Mouse (Mus musculus) limb, embryonic 11.5 days (tissue): ENCODE measurements around the gene Sfr1. TPM values are rescaled to one million over a fixed set of nuclear protein-coding genes. Genes with fewer than 3 reads are reported as not detected.

Experiments used
- ATAC-seq: fragments of 200-750 bp; cut with Nextera tagmentation; 2 replicates; pipeline ENCODE4 v1.8.0; 2017; ENCODE audit warnings: low read depth; ENCODE audit not compliant: insufficient number of reproducible peaks, low FRiP score, low TSS enrichment
- DNase-seq: peaks from one replicate; pipeline ENCODE4 v3.0.0-alpha.2; 2015; ENCODE audit warnings: low spot score
- H3K27ac ChIP-seq: fragments of 300-500 bp; sonication (generic); replicated peaks from 2 replicates; pipeline ENCODE4 v1.5.1; 2014; ENCODE audit warnings: low read depth, mild to moderate bottlenecking, low read length
- H3K27me3 ChIP-seq: fragments of 300-500 bp; sonication (generic); 2 replicates; pipeline ENCODE4 v1.6.1; 2014; ENCODE audit warnings: mild to moderate bottlenecking, low read length, mixed read lengths; ENCODE audit not compliant: control insufficient read depth, insufficient read depth
- H3K36me3 ChIP-seq: fragments of 300-500 bp; sonication (generic); 2 replicates; pipeline ENCODE4 v1.6.1; 2014; ENCODE audit warnings: mild to moderate bottlenecking, low read length, moderate library complexity, mixed read lengths; ENCODE audit not compliant: control insufficient read depth, insufficient read depth
- H3K4me1 ChIP-seq: fragments of 300-500 bp; sonication (generic); 2 replicates; pipeline ENCODE4 v1.6.1; 2014; ENCODE audit warnings: low read length, mixed read lengths; ENCODE audit not compliant: control insufficient read depth, insufficient read depth
- H3K4me2 ChIP-seq: fragments of 300-500 bp; sonication (generic); 2 replicates; pipeline ENCODE4 v1.6.1; 2014; ENCODE audit warnings: low read depth, mild to moderate bottlenecking, moderate library complexity; ENCODE audit not compliant: severe bottlenecking
- H3K4me3 ChIP-seq: fragments of 300-500 bp; sonication (generic); 2 replicates; pipeline ENCODE4 v1.5.1; 2014; ENCODE audit warnings: low read depth, low read length
- H3K9ac ChIP-seq: fragments of 300-500 bp; sonication (generic); 2 replicates; pipeline ENCODE4 v1.6.1; 2014; ENCODE audit warnings: mild to moderate bottlenecking, low read length
- H3K9me3 ChIP-seq: fragments of 300-500 bp; sonication (generic); 2 replicates; pipeline ENCODE4 v1.6.1; 2016; ENCODE audit warnings: low read length; ENCODE audit not compliant: control insufficient read depth
- WGBS: fragments of 180-500 bp; shearing (Covaris S2); extraction: QIAGEN DNeasy Blood & Tissue Kit; methylation state at CpG from one replicate; pipeline ENCODE4 v1.1.7; 2014; 5-methylcytosine and 5-hydroxymethylcytosine counted together
- polyA plus RNA-seq: library from polyadenylated mRNA; unstranded; fragments of >200 nt; fragmentation: Nextera tagmentation; extraction: Ambion mirVana; gene quantifications from 2 replicates; pipeline ENCODE4 v1.2.1, GENCODE M21; 2014

Sfr1 gene
- polyA plus RNA-seq, 1 experiment from 2014 or later = 311 TPM

DNA sequence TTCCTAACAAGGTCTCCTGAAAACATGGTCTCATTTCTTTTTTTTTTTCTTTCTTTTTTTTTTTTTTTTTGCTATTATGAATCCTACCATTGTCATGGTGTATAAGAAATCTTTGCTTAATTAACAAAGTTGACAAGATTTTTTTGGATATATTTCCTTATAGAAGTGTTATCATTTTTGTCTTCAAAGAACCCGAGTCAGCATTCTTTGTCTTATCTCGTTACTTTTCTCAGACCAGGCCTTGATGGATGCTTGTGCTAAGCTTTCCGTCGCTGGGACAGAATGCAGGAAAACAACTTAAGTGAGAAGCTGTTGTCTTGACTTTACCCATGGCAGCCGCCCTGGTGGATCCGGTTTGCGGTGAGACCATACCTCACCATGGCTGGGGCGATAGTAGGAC lies 31.0 kb upstream of the Sfr1 start:
- WGBS = 83% methylated on average over 8 of the region's 8 CpGs
- Histone ChIP-seq H3K4me2 (no peak overlapping the region), H3K9me3 (no peaks in the 10 kb centered on the region), H3K27me3 (no peaks in the 10 kb centered on the region), H3K27ac (no peak overlapping the region), H3K9ac (no peak overlapping the region), H3K4me1 (no peaks in the 10 kb centered on the region), H3K36me3 (no peaks in the 10 kb centered on the region), H3K4me3 (no peak overlapping the region)
- no peak for DNase-seq
- ATAC-seq = no peak

- Histone ChIP-seq H3K4me3 (no peak overlapping the region), H3K27ac (no peak overlapping the region), H3K9me3 (no peaks in the 10 kb centered on the region), H3K4me1 (no peaks in the 10 kb centered on the region), H3K27me3 (no peaks in the 10 kb centered on the region), H3K9ac (no peak overlapping the region), H3K4me2 (no peak overlapping the region), H3K36me3 (no peaks in the 10 kb centered on the region)
- no peak for ATAC-seq
- DNase-seq = no peak
- 70% methylated on average over 13 of the region's 13 CpGs for WGBS
Observed at GRCm38 (mm10) chr19:47705080-47705771, 26.3 kb upstream of the Sfr1 start.

DNA sequence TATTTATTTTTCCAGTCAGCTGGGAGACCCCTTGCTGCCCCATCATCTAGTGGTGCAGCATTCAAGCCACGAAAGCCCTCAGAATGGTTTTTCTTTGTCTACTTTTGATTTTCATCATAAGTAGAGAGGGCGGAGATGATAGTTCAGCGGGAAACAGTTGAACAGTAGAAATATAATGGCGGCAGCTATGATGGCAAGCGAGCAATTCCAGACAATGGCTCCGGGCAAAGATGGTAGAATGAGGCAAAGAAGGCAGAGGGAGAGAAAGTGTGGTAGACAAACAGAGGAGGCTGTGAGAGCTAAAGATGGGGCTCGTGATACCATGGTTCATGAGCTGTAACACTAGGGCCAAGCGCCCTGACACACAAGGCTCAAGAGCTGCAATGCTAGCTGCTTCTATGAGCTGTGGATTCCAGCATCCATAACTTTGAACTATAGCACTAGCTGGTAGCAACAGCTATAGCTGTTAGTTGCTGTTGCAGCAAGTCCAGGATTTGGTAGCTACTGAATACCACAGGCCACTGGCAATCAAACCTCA lies 25.6 kb upstream of the Sfr1 start:
- Histone ChIP-seq H3K36me3 (no peaks in the 10 kb centered on the region), H3K4me1 (no peaks in the 10 kb centered on the region), H3K4me2 (no peak overlapping the region), H3K27ac (no peak overlapping the region), H3K4me3 (no peak overlapping the region), H3K9me3 (no peaks in the 10 kb centered on the region), H3K27me3 (no peaks in the 10 kb centered on the region), H3K9ac (no peak overlapping the region)
- WGBS = 92% methylated on average over 8 of the region's 8 CpGs
- DNase-seq (no peak), ATAC-seq (no peak)

- H3K27ac ChIP-seq = no peak overlapping the region
- 82% methylated on average over 4 of the region's 4 CpGs for WGBS
- H3K4me3 ChIP-seq = no peak overlapping the region
- DNase-seq (no peak), ATAC-seq (no peak)
- H3K4me2 ChIP-seq = no peak overlapping the region
- no peaks in the 10 kb centered on the region for H3K27me3 ChIP-seq
- no peaks in the 10 kb centered on the region for H3K4me1 ChIP-seq
- H3K36me3 ChIP-seq = no peaks in the 10 kb centered on the region
- H3K9me3 ChIP-seq = no peaks in the 10 kb centered on the region
- no peak overlapping the region for H3K9ac ChIP-seq
Observed at GRCm38 (mm10) chr19:47710376-47710775, 21.1 kb upstream of the Sfr1 start.

GRCm38 (mm10) chr19:47713457-47713856 lies 18.0 kb upstream of the Sfr1 start:
- no peak overlapping the region for H3K27ac ChIP-seq
- WGBS = 92% methylated on average over 9 of the region's 9 CpGs

DNA sequence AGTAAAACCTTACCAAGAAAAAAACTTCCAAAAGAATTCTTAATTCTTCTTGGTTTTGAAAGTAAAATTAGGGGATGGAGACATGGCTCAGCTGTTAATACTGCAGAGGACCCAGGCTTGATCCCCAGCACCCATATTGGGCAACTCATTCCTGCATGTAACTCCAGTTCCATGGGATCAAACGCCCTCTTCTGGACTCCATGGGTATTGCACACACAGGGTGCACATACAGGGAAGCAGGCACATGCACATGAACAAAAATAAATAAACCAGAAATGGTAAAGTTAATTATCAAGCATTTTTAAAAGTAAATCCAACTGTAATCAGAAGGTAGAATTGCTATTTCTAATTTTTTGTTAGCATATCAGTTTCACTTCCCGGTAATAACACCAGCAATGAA lies 15.3 kb upstream of the Sfr1 start:
- no peak for DNase-seq
- H3K9ac ChIP-seq = no peak overlapping the region
- H3K4me2 ChIP-seq = no peak overlapping the region
- no peak overlapping the region for H3K27ac ChIP-seq
- ATAC-seq = no peak
- no peaks in the 10 kb centered on the region for H3K4me1 ChIP-seq
- H3K36me3 ChIP-seq = no peaks in the 10 kb centered on the region
- WGBS = 64% methylated on average over 2 of the region's 2 CpGs
- H3K9me3 ChIP-seq = no peaks in the 10 kb centered on the region
- no peak overlapping the region for H3K4me3 ChIP-seq
- no peaks in the 10 kb centered on the region for H3K27me3 ChIP-seq

More at GRCm38 (mm10) chr19:47713457-47713856, 18.0 kb upstream of the Sfr1 start:
- no peaks in the 10 kb centered on the region for H3K27me3 ChIP-seq
- ATAC-seq (no peak), DNase-seq (no peak)
- no peak overlapping the region for H3K4me2 ChIP-seq
- H3K4me3 ChIP-seq = no peak overlapping the region
- H3K9ac ChIP-seq = no peak overlapping the region
- no peaks in the 10 kb centered on the region for H3K4me1 ChIP-seq
- no peaks in the 10 kb centered on the region for H3K9me3 ChIP-seq
- H3K36me3 ChIP-seq = no peaks in the 10 kb centered on the region

DNA sequence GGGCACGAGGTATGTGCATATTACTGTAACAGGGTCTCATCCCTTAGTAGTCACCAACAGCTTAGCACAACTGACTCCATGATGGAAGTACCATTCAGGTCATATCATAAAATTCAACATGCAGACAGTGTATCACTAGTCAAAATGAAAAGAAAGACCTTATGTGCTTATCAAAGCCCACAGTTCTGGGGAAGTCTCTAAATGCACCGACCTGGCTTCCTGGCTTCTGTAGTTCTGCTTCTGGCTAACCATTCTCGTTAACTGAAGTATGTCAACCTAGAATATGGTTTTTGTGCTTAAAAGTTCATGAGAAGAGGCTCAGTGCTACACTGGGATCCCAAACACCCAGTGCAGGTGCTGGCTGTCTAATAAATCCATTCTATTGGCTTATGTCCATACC lies 12.3 kb upstream of the Sfr1 start:
- Histone ChIP-seq H3K27ac (no peak overlapping the region), H3K4me1 (no peaks in the 10 kb centered on the region), H3K36me3 (no peaks in the 10 kb centered on the region), H3K4me2 (no peak overlapping the region), H3K9me3 (no peaks in the 10 kb centered on the region), H3K9ac (no peak overlapping the region), H3K4me3 (no peak overlapping the region), H3K27me3 (no peaks in the 10 kb centered on the region)
- no peak for DNase-seq
- no peak for ATAC-seq
- 87% methylated on average over 3 of the region's 3 CpGs for WGBS

DNA sequence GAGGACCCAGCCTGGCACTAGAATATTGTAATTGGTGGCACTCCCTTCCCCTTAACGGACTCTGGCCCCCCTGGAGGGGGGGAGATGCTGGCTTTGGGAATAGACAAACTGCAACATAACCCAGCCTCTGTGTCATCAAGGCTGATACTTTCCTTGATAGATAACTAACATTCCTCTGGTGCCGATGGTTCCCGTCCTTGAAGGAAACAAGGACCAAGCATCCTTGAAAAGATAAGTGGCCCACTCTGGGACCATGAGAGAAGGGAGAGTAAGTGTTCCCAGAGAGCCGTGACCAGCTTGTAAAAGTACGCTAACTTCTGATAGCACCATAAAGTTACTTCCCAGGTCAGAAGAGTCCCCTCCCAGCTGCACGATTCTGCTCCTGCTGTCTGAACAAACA lies 9.0 kb upstream of the Sfr1 start:
- ATAC-seq (no peak), DNase-seq (no peak)
- no peak overlapping the region for H3K27ac ChIP-seq
- H3K4me2 ChIP-seq = no peak overlapping the region
- H3K36me3 ChIP-seq = no peaks in the 10 kb centered on the region
- H3K9ac ChIP-seq = no peak overlapping the region
- WGBS = 61% methylated on average over 6 of the region's 6 CpGs
- no peaks in the 10 kb centered on the region for H3K4me1 ChIP-seq
- H3K27me3 ChIP-seq = no peaks in the 10 kb centered on the region
- H3K9me3 ChIP-seq = no peaks in the 10 kb centered on the region
- no peak overlapping the region for H3K4me3 ChIP-seq

DNA sequence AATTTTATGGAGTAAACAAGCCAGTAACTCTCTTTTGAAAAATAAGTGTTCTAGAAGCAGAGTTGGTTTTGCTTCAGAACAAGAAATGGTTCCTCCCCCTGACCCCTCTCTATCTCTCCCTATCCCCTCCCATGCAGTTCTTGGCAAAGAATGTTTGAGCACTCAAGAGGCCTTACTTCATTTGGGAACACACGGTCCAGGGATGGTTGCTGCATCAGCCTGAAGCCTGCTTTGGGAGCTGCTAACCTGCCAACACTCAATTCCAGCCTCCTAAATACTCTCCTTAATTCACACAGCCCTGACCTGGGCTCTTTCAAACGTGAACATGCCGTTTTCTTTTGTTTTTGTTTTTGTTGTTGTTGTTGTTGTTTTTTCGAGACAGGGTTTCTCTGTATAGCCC lies 6.6 kb upstream of the Sfr1 start:
- H3K4me3 ChIP-seq = no peak overlapping the region
- no peaks in the 10 kb centered on the region for H3K4me1 ChIP-seq
- DNase-seq = no peak
- H3K36me3 ChIP-seq = no peaks in the 10 kb centered on the region
- no peak for ATAC-seq
- no peak overlapping the region for H3K4me2 ChIP-seq
- H3K9ac ChIP-seq = no peak overlapping the region
- H3K27ac ChIP-seq = no peak overlapping the region
- no peaks in the 10 kb centered on the region for H3K27me3 ChIP-seq
- H3K9me3 ChIP-seq = no peaks in the 10 kb centered on the region
- 75% methylated on average over 4 of the region's 4 CpGs for WGBS
